Mouse (Mus musculus): ENCODE measurements around the gene Uba52.

- no peak for TF ChIP-seq EP300 (IDR thresholded peaks at IDR 0.05; ENCODE audit: low read depth)
- no peak for TF ChIP-seq CTCF (IDR thresholded peaks at IDR 0.05; ENCODE audit: low read depth)
Measured at GRCm38 (mm10) chr8:70501820-70502529, 8.6 kb downstream of the Uba52 start.

Measured in heart, postnatal 0 days (tissue).